Mouse (Mus musculus): ENCODE results near the gene Plcb4. TPM values are rescaled to one million over a fixed set of nuclear protein-coding genes. Genes with fewer than 3 reads are reported as not detected.

Gene Plcb4
- total and polyA plus RNA-seq, 3 experiments = not detected

- H3K9ac ChIP-seq (ENCODE audit: insufficient read depth, low read depth) = no peak overlapping the region
- H3K4me1 ChIP-seq (ENCODE audit: control insufficient read depth in 1 of 2, insufficient read depth in 2 of 2) = no peaks in the 10 kb centered on the region
- peaks cover 66% of the 10 kb centered on the region for H3K9me3 ChIP-seq (replicated peaks; ENCODE audit: low read length)
- dilution Hi-C loops (cut with MboI; ENCODE audit: extremely low pct_ligation_motif_present, extremely low pct_unique_long_range_greater_than_20kb, low sequenced_read_pairs) (no loop called here), in situ Hi-C loops (cut with MboI; ENCODE audit: low pct_ligation_motif_present, low pct_unique_long_range_greater_than_20kb, low sequenced_read_pairs) (no loop called here)
- H3K4me3 ChIP-seq (replicated peaks in 1 of 3; ENCODE audit: low read depth in 2 of 3, low read length in 2 of 3, poor library complexity in 1 of 3) = no peak overlapping the region
- H3K27me3 ChIP-seq (replicated peaks) = no peaks in the 10 kb centered on the region
- DNase-seq (ENCODE audit: extremely low read depth) = no peak
- no peaks in the 10 kb centered on the region for H3K36me3 ChIP-seq (replicated peaks in 1 of 2; ENCODE audit: control insufficient read depth in 1 of 2, insufficient read depth in 1 of 2, low read length in 1 of 2)
- TF ChIP-seq CTCF (conservative IDR thresholded peaks at IDR 0.05 in 1 of 2, IDR thresholded peaks at IDR 0.05 in 1 of 2; ENCODE audit: low read depth in 2 of 2, low read length in 2 of 2) = no peak
- TF ChIP-seq UBTF (IDR thresholded peaks at IDR 0.05; ENCODE audit: low read depth, low read length) = no peak
- no peak for TF ChIP-seq ZKSCAN1 (IDR thresholded peaks at IDR 0.05; ENCODE audit: borderline replicate concordance, low read depth, low read length)
- TF ChIP-seq KAT2A (IDR thresholded peaks at IDR 0.05; ENCODE audit: insufficient replicate concordance, low read length) = no peak
- no peak for TF ChIP-seq CHD2 (IDR thresholded peaks at IDR 0.05; ENCODE audit: low read length)
- no peak for TF ChIP-seq RAD21 (IDR thresholded peaks at IDR 0.05; ENCODE audit: low read depth, low read length)
- no peak for TF ChIP-seq NELFE (IDR thresholded peaks at IDR 0.05; ENCODE audit: low read depth, low read length)
- H3K27ac ChIP-seq (ENCODE audit: insufficient read depth, low read depth) = no peak overlapping the region
- H3K79me2 ChIP-seq (replicated peaks; ENCODE audit: control insufficient read depth, extremely low read depth, insufficient read depth, poor library complexity, severe bottlenecking) = no peaks in the 10 kb centered on the region
- no peak overlapping the region for H3K4me2 ChIP-seq (ENCODE audit: insufficient read depth, low read depth, poor library complexity, severe bottlenecking)
Observed at GRCm38 (mm10) chr2:135833743-135834142, 174.9 kb downstream of the Plcb4 start.

GRCm38 (mm10) chr2:135834435-135834834 lies 175.6 kb downstream of the Plcb4 start:
- Histone ChIP-seq H3K4me1 (ENCODE audit: control insufficient read depth in 1 of 2, insufficient read depth in 2 of 2) (no peaks in the 10 kb centered on the region), H3K4me2 (ENCODE audit: insufficient read depth, low read depth, poor library complexity, severe bottlenecking) (no peak overlapping the region), H3K9me3 (replicated peaks; ENCODE audit: low read length) (peaks cover 64% of the 10 kb centered on the region), H3K27me3 (replicated peaks) (no peaks in the 10 kb centered on the region), H3K4me3 (replicated peaks in 1 of 3; ENCODE audit: low read depth in 2 of 3, low read length in 2 of 3, poor library complexity in 1 of 3) (no peak overlapping the region), H3K9ac (ENCODE audit: insufficient read depth, low read depth) (no peak overlapping the region), H3K27ac (ENCODE audit: insufficient read depth, low read depth) (no peak overlapping the region), H3K36me3 (replicated peaks in 1 of 2; ENCODE audit: control insufficient read depth in 1 of 2, insufficient read depth in 1 of 2, low read length in 1 of 2) (no peaks in the 10 kb centered on the region), H3K79me2 (replicated peaks; ENCODE audit: control insufficient read depth, extremely low read depth, insufficient read depth, poor library complexity, severe bottlenecking) (no peaks in the 10 kb centered on the region)
- no peak for DNase-seq (ENCODE audit: extremely low read depth)
- dilution Hi-C loops (cut with MboI; ENCODE audit: extremely low pct_ligation_motif_present, extremely low pct_unique_long_range_greater_than_20kb, low sequenced_read_pairs) = no loop called here
- in situ Hi-C loops (cut with MboI; ENCODE audit: low pct_ligation_motif_present, low pct_unique_long_range_greater_than_20kb, low sequenced_read_pairs) = no loop called here
- no peak for TF ChIP-seq USF2 (conservative IDR thresholded peaks at IDR 0.05; ENCODE audit: low read depth, low read length)
- no peak for TF ChIP-seq CTCF (conservative IDR thresholded peaks at IDR 0.05 in 1 of 2, IDR thresholded peaks at IDR 0.05 in 1 of 2; ENCODE audit: low read depth in 2 of 2, low read length in 2 of 2)
- TF ChIP-seq ZNF384 (IDR thresholded peaks at IDR 0.05; ENCODE audit: low read depth, low read length) = no peak
- TF ChIP-seq ZMIZ1 (IDR thresholded peaks at IDR 0.05; ENCODE audit: low read depth, low read length) = no peak
- no peak for TF ChIP-seq MXI1 (IDR thresholded peaks at IDR 0.05; ENCODE audit: low read depth, low read length)
- no peak for TF ChIP-seq GABPA (IDR thresholded peaks at IDR 0.05; ENCODE audit: insufficient replicate concordance, low read depth, low read length)
- no peak for TF ChIP-seq USF1 (IDR thresholded peaks at IDR 0.05; ENCODE audit: low read depth, low read length)
- no peak for TF ChIP-seq RCOR1 (conservative IDR thresholded peaks at IDR 0.05; ENCODE audit: low read depth, low read length)
- no peak for TF ChIP-seq SIN3A (IDR thresholded peaks at IDR 0.05; ENCODE audit: low read length)
- TF ChIP-seq BHLHE40 (IDR thresholded peaks at IDR 0.05; ENCODE audit: low read depth, low read length) = no peak
- TF ChIP-seq PAX5 (IDR thresholded peaks at IDR 0.05; ENCODE audit: low read length) = no peak
- TF ChIP-seq CHD1 (IDR thresholded peaks at IDR 0.05; ENCODE audit: low read depth, low read length) = no peak
- no peak for TF ChIP-seq ETS1 (conservative IDR thresholded peaks at IDR 0.05; ENCODE audit: low read depth, low read length)
- TF ChIP-seq UBTF (IDR thresholded peaks at IDR 0.05; ENCODE audit: low read depth, low read length) = no peak
- TF ChIP-seq CHD2 (IDR thresholded peaks at IDR 0.05; ENCODE audit: low read length) = no peak
- TF ChIP-seq MAX (IDR thresholded peaks at IDR 0.05; ENCODE audit: low read length) = no peak
- no peak for TF ChIP-seq MYC (IDR thresholded peaks at IDR 0.05; ENCODE audit: low read depth, low read length)
- TF ChIP-seq JUND (conservative IDR thresholded peaks at IDR 0.05; ENCODE audit: low read depth, low read length) = no peak

Measured in CH12.LX (cell line).